Mouse (Mus musculus) kidney, postnatal 0 days (tissue): Measurements from ENCODE around the gene Xpo1. TPM values are rescaled to one million over a fixed set of nuclear protein-coding genes. Genes with fewer than 3 reads are reported as not detected.
A peak's percentile ranks its signal among the peaks of the same experiment; 100 is the strongest.

Source experiments
- ATAC-seq: fragments of 200-750 bp; cut with Nextera tagmentation; replicated peaks from 2 replicates; pipeline ENCODE4 v1.8.0; 2017; ENCODE audit warnings: low read depth, moderate number of reproducible peaks, moderate TSS enrichment, moderate library complexity; ENCODE audit not compliant: low FRiP score
- DNase-seq: peaks from one replicate; pipeline ENCODE4 v3.0.0-alpha.2; 2016; ENCODE audit warnings: low spot score
- H3K27ac ChIP-seq: fragments of 300-500 bp; sonication (generic); 2 replicates; pipeline ENCODE4 v1.5.1; 2014; ENCODE audit warnings: mild to moderate bottlenecking
- H3K27me3 ChIP-seq: fragments of 300-500 bp; sonication (generic); 2 replicates; pipeline ENCODE4 v1.6.1; 2014; ENCODE audit warnings: low read length, mixed read lengths; ENCODE audit not compliant: insufficient read depth
- H3K36me3 ChIP-seq: fragments of 300-500 bp; sonication (generic); 2 replicates; pipeline ENCODE4 v1.6.1; 2014; ENCODE audit warnings: low read length, mixed read lengths; ENCODE audit not compliant: insufficient read depth
- H3K4me1 ChIP-seq: fragments of 300-500 bp; sonication (generic); replicated peaks from 2 replicates; pipeline ENCODE4 v1.6.1; 2014; ENCODE audit warnings: antibody characterized with exemption, low read length, mixed read lengths; ENCODE audit not compliant: insufficient read depth
- H3K4me2 ChIP-seq: fragments of 300-500 bp; sonication (generic); 2 replicates; pipeline ENCODE4 v1.6.1; 2014; ENCODE audit warnings: mild to moderate bottlenecking, low read length, moderate library complexity, mixed read lengths
- H3K4me3 ChIP-seq: fragments of 300-500 bp; sonication (generic); replicated peaks from 2 replicates; pipeline ENCODE4 v1.5.1; 2014; ENCODE audit warnings: low read depth, low read length
- H3K9ac ChIP-seq: fragments of 300-500 bp; sonication (generic); 2 replicates; pipeline ENCODE4 v1.6.1; 2014; ENCODE audit warnings: low read depth, low read length
- H3K9me3 ChIP-seq: fragments of 300-500 bp; sonication (generic); replicated peaks from 2 replicates; pipeline ENCODE4 v1.6.1; 2016; ENCODE audit warnings: low read length, inconsistent platforms, mixed read lengths
- CTCF ChIP-seq: IDR thresholded peaks from 2 replicates; pipeline ENCODE4 v1.5.1; 2016; ENCODE audit warnings: antibody characterized with exemption, low read depth, mild to moderate bottlenecking, moderate library complexity
- WGBS: fragments of 180-500 bp; shearing (Covaris S2); extraction: QIAGEN DNeasy Blood & Tissue Kit; methylation state at CpG from one replicate; pipeline ENCODE4 v1.1.7; 2014; 5-methylcytosine and 5-hydroxymethylcytosine counted together
- polyA plus RNA-seq: library from polyadenylated mRNA; unstranded; fragments of >200 nt; fragmentation: Nextera tagmentation; extraction: Ambion mirVana; gene quantifications from 2 replicates; pipeline ENCODE4 v1.2.1, GENCODE M21; 2015

The Xpo1 gene
- polyA plus RNA-seq, 1 experiment from 2014 or later = 45.7 TPM

DNA sequence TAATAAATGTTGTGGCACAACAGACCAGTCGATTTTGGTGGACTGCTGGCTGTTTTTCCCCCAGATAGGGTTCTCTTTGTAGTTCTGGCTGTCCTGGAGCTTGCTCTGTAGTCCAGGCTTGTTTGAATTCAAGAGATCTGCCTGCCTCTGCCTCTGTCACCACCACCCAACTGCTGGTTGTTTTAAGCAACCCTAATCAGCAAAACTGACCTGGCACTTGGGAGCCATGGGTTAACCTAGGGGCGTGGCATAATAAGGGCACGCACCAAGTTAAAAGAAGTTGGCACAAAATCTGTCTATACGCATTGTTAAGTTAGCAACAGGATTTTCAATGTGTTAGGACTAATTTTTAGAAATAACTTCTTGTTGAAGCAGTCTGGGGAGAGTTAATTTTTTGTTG lies 1.3 kb upstream of the Xpo1 start:
- Histone ChIP-seq H3K9ac (peak overlapping the region; percentile 71; the same call in 1 of the 2 replicates), H3K4me3 (peak overlapping the region; percentile 99), H3K9me3 (no peaks in the 10 kb centered on the region), H3K4me1 (no peaks in the 10 kb centered on the region), H3K27ac (peak overlapping the region; percentile 94), H3K36me3 (no peaks in the 10 kb centered on the region), H3K27me3 (no peaks in the 10 kb centered on the region), H3K4me2 (peak overlapping the region; percentile 66; the same call in 1 of the 2 replicates)
- WGBS = 80% methylated on average over 4 of the region's 4 CpGs
- no peak for TF ChIP-seq CTCF
- DNase-seq (no peak), ATAC-seq (no peak)

DNA sequence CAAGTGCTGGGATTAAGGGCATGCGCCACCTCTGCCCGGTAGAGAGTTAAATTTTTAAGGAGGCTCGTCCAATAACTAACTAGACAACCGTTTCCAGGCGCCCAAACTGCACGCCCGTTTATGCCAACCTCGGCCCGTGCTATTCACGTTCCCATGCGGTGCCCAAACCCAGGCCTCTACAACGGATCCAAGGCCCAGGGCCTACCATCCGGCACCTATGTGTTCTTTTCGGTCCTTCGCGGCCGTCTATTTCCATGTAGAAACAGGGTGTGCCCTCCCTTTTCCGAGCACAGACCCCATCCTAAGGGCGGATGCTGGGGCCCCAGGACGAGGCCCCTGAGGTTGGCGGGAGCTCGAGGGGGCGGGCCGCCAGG lies 801 bp upstream of the Xpo1 start:
- Histone ChIP-seq H3K4me2 (peak overlapping the region; percentile 66), H3K27ac (peak overlapping the region; percentile 94), H3K4me3 (peak overlapping the region; percentile 99), H3K36me3 (no peaks in the 10 kb centered on the region), H3K9ac (peak overlapping the region; percentile 71), H3K9me3 (no peaks in the 10 kb centered on the region), H3K4me1 (no peaks in the 10 kb centered on the region), H3K27me3 (no peaks in the 10 kb centered on the region)
- WGBS = 1% methylated on average over 24 of the region's 24 CpGs
- TF ChIP-seq CTCF = no peak
- ATAC-seq (no peak), DNase-seq (no peak)

GRCm38 (mm10) chr11:23256194-23256802 lies 457 bp downstream of the Xpo1 start:
- Histone ChIP-seq H3K9me3 (no peaks in the 10 kb centered on the region), H3K4me3 (peak overlapping the region; percentile 99), H3K4me1 (no peaks in the 10 kb centered on the region), H3K27me3 (no peaks in the 10 kb centered on the region), H3K4me2 (peak overlapping the region; percentile 60), H3K9ac (peak overlapping the region; percentile 99), H3K36me3 (no peaks in the 10 kb centered on the region), H3K27ac (peak overlapping the region; percentile 100)
- DNase-seq = peak; percentile 34
- under 1% methylated on average over 31 of the region's 51 CpGs for WGBS
- TF ChIP-seq CTCF = no peak
- peak; percentile 12 for ATAC-seq

DNA sequence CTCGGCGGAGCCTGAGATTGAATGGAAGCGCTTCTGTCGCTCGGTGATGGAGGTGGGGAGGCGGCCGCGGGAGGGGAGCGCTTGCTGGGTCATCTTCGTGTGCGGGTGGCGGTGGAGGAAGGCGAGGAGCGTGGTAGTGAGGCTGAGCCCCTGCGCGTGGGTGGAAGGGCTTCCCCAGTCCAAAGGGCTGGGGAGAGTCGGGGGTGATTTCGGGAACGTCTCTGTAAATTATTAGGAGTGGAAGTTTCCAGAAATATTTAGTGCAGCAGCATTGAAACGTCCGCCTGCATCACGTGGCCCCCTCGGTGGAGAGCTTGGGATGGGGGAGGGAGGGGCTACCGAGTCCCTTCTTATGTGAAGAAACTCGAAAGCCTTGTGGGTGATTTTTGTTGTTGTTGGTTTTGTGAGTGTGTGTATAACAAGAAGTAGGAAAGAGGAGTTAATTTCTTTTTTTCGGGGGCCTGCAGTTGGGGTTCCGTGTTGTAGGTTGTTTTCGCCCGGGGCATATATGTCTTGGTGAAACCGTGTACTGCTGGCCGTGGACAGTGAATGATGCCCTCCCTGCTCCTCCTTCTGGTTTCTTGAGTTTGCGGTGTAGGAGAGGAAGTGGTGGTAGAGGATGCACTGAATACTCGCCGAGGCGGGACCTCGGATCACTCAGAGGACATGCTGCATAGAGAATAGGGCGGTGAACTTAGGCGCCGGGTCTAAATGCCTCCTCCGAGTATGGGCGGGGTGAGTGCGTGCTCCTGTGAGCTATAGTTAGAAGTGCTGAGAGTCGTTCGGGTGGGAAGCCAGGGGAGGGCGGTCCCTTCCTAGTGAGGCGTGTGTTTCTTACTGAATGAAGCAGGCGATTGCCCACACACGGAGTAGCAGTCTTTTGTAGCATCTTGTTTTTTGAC lies 1.2 kb downstream of the Xpo1 start:
- peak overlapping the region; percentile 100 for H3K27ac ChIP-seq
- H3K9ac ChIP-seq = peak overlapping the region; percentile 99
- under 1% methylated on average over 48 of the region's 48 CpGs for WGBS
- ATAC-seq (no peak; the same call in 1 of the 2 replicates), DNase-seq (peak; percentile 90)
- no peaks in the 10 kb centered on the region for H3K9me3 ChIP-seq
- H3K36me3 ChIP-seq = no peaks in the 10 kb centered on the region
- H3K4me3 ChIP-seq = peak overlapping the region; percentile 99
- H3K4me2 ChIP-seq = peak overlapping the region; percentile 60
- no peaks in the 10 kb centered on the region for H3K27me3 ChIP-seq
- peak; percentile 17; the same call in 1 of the 2 replicates for TF ChIP-seq CTCF
- no peaks in the 10 kb centered on the region for H3K4me1 ChIP-seq

GRCm38 (mm10) chr11:23259073-23259472 lies 3.2 kb downstream of the Xpo1 start:
- 92% methylated on average over 4 of the region's 4 CpGs for WGBS
- Histone ChIP-seq H3K27ac (no peak overlapping the region), H3K4me2 (no peak overlapping the region), H3K9ac (no peak overlapping the region), H3K36me3 (peaks cover 14% of the 10 kb centered on the region; the same call in 1 of the 2 replicates), H3K9me3 (no peaks in the 10 kb centered on the region), H3K4me3 (no peak overlapping the region), H3K4me1 (no peaks in the 10 kb centered on the region), H3K27me3 (no peaks in the 10 kb centered on the region)
- TF ChIP-seq CTCF = no peak
- DNase-seq (no peak), ATAC-seq (no peak)

DNA sequence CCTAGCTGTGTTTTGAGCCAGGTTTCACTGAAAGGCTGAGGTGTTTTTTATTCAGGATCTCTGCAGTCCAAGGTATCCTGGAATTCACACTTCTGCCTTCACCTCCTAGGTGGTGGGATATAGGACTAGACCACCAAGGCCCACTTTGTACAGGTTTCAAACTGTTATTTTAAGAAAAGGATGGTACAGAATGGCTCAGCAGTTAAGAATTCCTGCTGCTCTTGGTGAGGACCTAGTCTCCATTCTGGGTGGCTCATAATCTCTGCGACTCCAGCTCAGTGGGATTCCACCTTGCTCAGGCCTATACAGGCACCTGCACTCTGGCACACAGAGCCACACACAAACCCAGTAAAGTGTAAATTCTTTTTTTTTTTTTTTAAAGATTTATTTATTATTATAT lies 3.6 kb downstream of the Xpo1 start:
- H3K4me2 ChIP-seq = no peak overlapping the region
- H3K4me3 ChIP-seq = no peak overlapping the region
- 79% methylated on average over 1 of the region's 1 CpGs for WGBS
- H3K9ac ChIP-seq = no peak overlapping the region
- H3K27ac ChIP-seq = no peak overlapping the region
- H3K9me3 ChIP-seq = no peaks in the 10 kb centered on the region
- TF ChIP-seq CTCF = no peak
- H3K4me1 ChIP-seq = no peaks in the 10 kb centered on the region
- no peaks in the 10 kb centered on the region for H3K27me3 ChIP-seq
- DNase-seq = no peak
- peaks cover 16% of the 10 kb centered on the region; the same call in 1 of the 2 replicates for H3K36me3 ChIP-seq
- no peak for ATAC-seq
